Mouse (Mus musculus) cortical plate, adult 2 months (tissue): ENCODE measurements around the gene Bcl2l12.

Experiments used
- CTCF ChIP-seq: fragments of 200-500 bp; IDR thresholded peaks from 2 replicates; pipeline ENCODE4 v1.5.1; 2011; ENCODE audit warnings: mild to moderate bottlenecking, control low read depth, low read length; ENCODE audit not compliant: insufficient read depth; ENCODE audit errors: extremely low read depth
- POLR2A ChIP-seq: fragments of 200-500 bp; IDR thresholded peaks from 2 replicates; pipeline ENCODE4 v1.6.1; 2011; ENCODE audit warnings: mild to moderate bottlenecking, low read length, control low read depth; ENCODE audit not compliant: insufficient read depth; ENCODE audit errors: extremely low read depth

DNA sequence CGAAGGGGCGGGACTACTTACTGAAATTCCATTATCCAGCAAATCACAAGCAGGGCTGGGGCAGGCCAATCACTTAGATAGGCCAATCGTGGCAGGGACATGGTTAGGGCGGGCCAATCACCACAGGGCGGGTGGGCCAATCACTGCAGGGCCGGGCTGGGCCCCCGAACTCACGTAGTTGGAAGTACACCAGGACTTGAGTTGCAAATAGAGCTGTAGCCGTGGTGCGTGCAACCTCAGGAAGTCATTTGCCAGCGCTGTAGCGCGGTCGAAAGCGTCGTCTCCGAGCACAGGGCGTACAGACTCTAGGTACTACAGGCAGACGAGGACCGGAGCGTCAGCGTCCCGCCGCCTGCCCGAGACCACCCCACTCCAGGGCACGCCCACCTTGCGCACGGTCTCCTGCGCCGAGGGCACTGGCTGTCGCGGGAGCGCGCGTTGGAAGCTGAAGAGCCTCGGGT, 28.3 kb downstream of the Bcl2l12 start:
- TF ChIP-seq CTCF (no peak), POLR2A (peak; percentile 66; the same call in 1 of the 2 replicates)
